Mouse (Mus musculus): ENCODE measurements at regions not wholly inside any gene's neighbourhood (a gene's known extent, or its start where the extent isn't known, plus 50 kb on each side); places are given as distances from the start of the nearest gene placed in this dataset.

- Histone ChIP-seq H3K9me3 (ENCODE audit: control insufficient read depth, low read length) (no peaks in the 10 kb centered on the region), H3K4me1 (ENCODE audit: control insufficient read depth, insufficient read depth, low read length) (no peaks in the 10 kb centered on the region), H3K9ac (ENCODE audit: low read length) (no peak overlapping the region), H3K27me3 (ENCODE audit: control insufficient read depth, insufficient read depth, low read length) (no peaks in the 10 kb centered on the region), H3K4me2 (no peak overlapping the region), H3K4me3 (ENCODE audit: low read depth, low read length) (no peak overlapping the region), H3K36me3 (ENCODE audit: control insufficient read depth, insufficient read depth, low read length) (no peaks in the 10 kb centered on the region), H3K27ac (ENCODE audit: low read depth, low read length) (no peak overlapping the region)
- 92% methylated on average over 17 of the region's 17 CpGs for WGBS
- DNase-seq (ENCODE audit: low spot score, missing footprints): no peak
- no peak for ATAC-seq (ENCODE audit: low FRiP score)
These were observed 53.8 kb upstream of the Coro2b start for GRCm38 (mm10) chr9:62590407-62591195.

GRCm38 (mm10) chr9:62591196-62591485 is 54.3 kb upstream of the Coro2b start:
- Histone ChIP-seq H3K9ac (ENCODE audit: low read length) (no peak overlapping the region), H3K4me1 (ENCODE audit: control insufficient read depth, insufficient read depth, low read length) (no peaks in the 10 kb centered on the region), H3K9me3 (ENCODE audit: control insufficient read depth, low read length) (no peaks in the 10 kb centered on the region), H3K36me3 (ENCODE audit: control insufficient read depth, insufficient read depth, low read length) (no peaks in the 10 kb centered on the region), H3K27me3 (ENCODE audit: control insufficient read depth, insufficient read depth, low read length) (no peaks in the 10 kb centered on the region), H3K4me2 (no peak overlapping the region), H3K4me3 (ENCODE audit: low read depth, low read length) (no peak overlapping the region), H3K27ac (ENCODE audit: low read depth, low read length) (no peak overlapping the region)
- WGBS: 80% methylated on average over 6 of the region's 6 CpGs
- ATAC-seq (ENCODE audit: low FRiP score): no peak
- no peak for DNase-seq (ENCODE audit: low spot score, missing footprints)

- H3K4me2 ChIP-seq: no peak overlapping the region
- no peaks in the 10 kb centered on the region for H3K4me1 ChIP-seq (ENCODE audit: control insufficient read depth, insufficient read depth, low read length)
- no peak for DNase-seq (ENCODE audit: low spot score, missing footprints)
- no peak overlapping the region for H3K4me3 ChIP-seq (ENCODE audit: low read depth, low read length)
- 79% methylated on average over 7 of the region's 7 CpGs for WGBS
- no peaks in the 10 kb centered on the region for H3K9me3 ChIP-seq (ENCODE audit: control insufficient read depth, low read length)
- ATAC-seq (ENCODE audit: low FRiP score): no peak
- no peak overlapping the region for H3K9ac ChIP-seq (ENCODE audit: low read length)
- no peaks in the 10 kb centered on the region for H3K36me3 ChIP-seq (ENCODE audit: control insufficient read depth, insufficient read depth, low read length)
- no peak overlapping the region for H3K27ac ChIP-seq (ENCODE audit: low read depth, low read length)
- H3K27me3 ChIP-seq (ENCODE audit: control insufficient read depth, insufficient read depth, low read length): no peaks in the 10 kb centered on the region
These were observed 61.2 kb upstream of the Coro2b start for GRCm38 (mm10) chr9:62598056-62598455.

- Histone ChIP-seq H3K27me3 (ENCODE audit: control insufficient read depth, insufficient read depth, low read length) (no peaks in the 10 kb centered on the region), H3K4me2 (no peak overlapping the region), H3K36me3 (ENCODE audit: control insufficient read depth, insufficient read depth, low read length) (no peaks in the 10 kb centered on the region), H3K4me1 (ENCODE audit: control insufficient read depth, insufficient read depth, low read length) (no peaks in the 10 kb centered on the region), H3K9me3 (ENCODE audit: control insufficient read depth, low read length) (no peaks in the 10 kb centered on the region), H3K4me3 (ENCODE audit: low read depth, low read length) (no peak overlapping the region), H3K9ac (ENCODE audit: low read length) (no peak overlapping the region), H3K27ac (ENCODE audit: low read depth, low read length) (no peak overlapping the region)
- ATAC-seq (ENCODE audit: low FRiP score) (no peak), DNase-seq (ENCODE audit: low spot score, missing footprints) (peak; percentile 45)
- 91% methylated on average over 5 of the region's 5 CpGs for WGBS
These were observed 62.1 kb upstream of the Coro2b start for GRCm38 (mm10) chr9:62598956-62599355.

- Histone ChIP-seq H3K4me1 (ENCODE audit: control insufficient read depth, insufficient read depth, low read length) (peaks cover 2% of the 10 kb centered on the region), H3K4me2 (no peak overlapping the region), H3K9ac (ENCODE audit: low read length) (no peak overlapping the region), H3K27ac (ENCODE audit: low read depth, low read length) (no peak overlapping the region), H3K4me3 (ENCODE audit: low read depth, low read length) (no peak overlapping the region), H3K36me3 (ENCODE audit: control insufficient read depth, insufficient read depth, low read length) (no peaks in the 10 kb centered on the region), H3K9me3 (ENCODE audit: control insufficient read depth, low read length) (no peaks in the 10 kb centered on the region), H3K27me3 (ENCODE audit: control insufficient read depth, insufficient read depth, low read length) (no peaks in the 10 kb centered on the region)
- DNase-seq (ENCODE audit: low spot score, missing footprints): peak; percentile 35
- ATAC-seq (ENCODE audit: low FRiP score): no peak
- 79% methylated on average over 2 of the region's 2 CpGs for WGBS
These were observed 67.1 kb upstream of the Itga11 start for GRCm38 (mm10) chr9:62610526-62610925.

GRCm38 (mm10) chr9:62611452-62611851 is 66.2 kb upstream of the Itga11 start:
- H3K27ac ChIP-seq (ENCODE audit: low read depth, low read length): no peak overlapping the region
- peaks cover 7% of the 10 kb centered on the region for H3K4me1 ChIP-seq (ENCODE audit: control insufficient read depth, insufficient read depth, low read length)
- no peaks in the 10 kb centered on the region for H3K9me3 ChIP-seq (ENCODE audit: control insufficient read depth, low read length)
- no peak overlapping the region for H3K4me3 ChIP-seq (ENCODE audit: low read depth, low read length)
- WGBS: 73% methylated on average over 2 of the region's 2 CpGs
- DNase-seq (ENCODE audit: low spot score, missing footprints): peak; percentile 60
- no peaks in the 10 kb centered on the region for H3K36me3 ChIP-seq (ENCODE audit: control insufficient read depth, insufficient read depth, low read length)
- H3K27me3 ChIP-seq (ENCODE audit: control insufficient read depth, insufficient read depth, low read length): no peaks in the 10 kb centered on the region
- no peak for ATAC-seq (ENCODE audit: low FRiP score)
- H3K9ac ChIP-seq (ENCODE audit: low read length): no peak overlapping the region
- no peak overlapping the region for H3K4me2 ChIP-seq

- Histone ChIP-seq H3K9me3 (ENCODE audit: control insufficient read depth, low read length) (no peaks in the 10 kb centered on the region), H3K9ac (ENCODE audit: low read length) (no peak overlapping the region), H3K4me2 (no peak overlapping the region), H3K36me3 (ENCODE audit: control insufficient read depth, insufficient read depth, low read length) (no peaks in the 10 kb centered on the region), H3K4me3 (ENCODE audit: low read depth, low read length) (no peak overlapping the region), H3K27me3 (ENCODE audit: control insufficient read depth, insufficient read depth, low read length) (no peaks in the 10 kb centered on the region), H3K4me1 (ENCODE audit: control insufficient read depth, insufficient read depth, low read length) (peaks cover 7% of the 10 kb centered on the region), H3K27ac (ENCODE audit: low read depth, low read length) (no peak overlapping the region)
- no peak for ATAC-seq (ENCODE audit: low FRiP score)
- 29% methylated on average over 2 of the region's 2 CpGs for WGBS
- peak; percentile 61 for DNase-seq (ENCODE audit: low spot score, missing footprints)
These were observed 64.6 kb upstream of the Itga11 start for GRCm38 (mm10) chr9:62613053-62613452.

- DNase-seq (ENCODE audit: low spot score, missing footprints) (no peak), ATAC-seq (ENCODE audit: low FRiP score) (no peak)
- no peak overlapping the region for H3K4me3 ChIP-seq (ENCODE audit: low read depth, low read length)
- H3K9ac ChIP-seq (ENCODE audit: low read length): no peak overlapping the region
- no peak overlapping the region for H3K4me2 ChIP-seq
- no peaks in the 10 kb centered on the region for H3K36me3 ChIP-seq (ENCODE audit: control insufficient read depth, insufficient read depth, low read length)
- 86% methylated on average over 8 of the region's 8 CpGs for WGBS
- no peaks in the 10 kb centered on the region for H3K27me3 ChIP-seq (ENCODE audit: control insufficient read depth, insufficient read depth, low read length)
- H3K27ac ChIP-seq (ENCODE audit: low read depth, low read length): no peak overlapping the region
- H3K9me3 ChIP-seq (ENCODE audit: control insufficient read depth, low read length): no peaks in the 10 kb centered on the region
- peaks cover 7% of the 10 kb centered on the region for H3K4me1 ChIP-seq (ENCODE audit: control insufficient read depth, insufficient read depth, low read length)
These were observed 63.8 kb upstream of the Itga11 start for GRCm38 (mm10) chr9:62613806-62614205.

GRCm38 (mm10) chr9:62614950-62615349 is 62.7 kb upstream of the Itga11 start:
- no peak overlapping the region for H3K4me2 ChIP-seq
- H3K4me1 ChIP-seq (ENCODE audit: control insufficient read depth, insufficient read depth, low read length): peaks cover 7% of the 10 kb centered on the region
- DNase-seq (ENCODE audit: low spot score, missing footprints) (no peak), ATAC-seq (ENCODE audit: low FRiP score) (no peak)
- H3K27me3 ChIP-seq (ENCODE audit: control insufficient read depth, insufficient read depth, low read length): no peaks in the 10 kb centered on the region
- 85% methylated on average over 4 of the region's 4 CpGs for WGBS
- H3K27ac ChIP-seq (ENCODE audit: low read depth, low read length): no peak overlapping the region
- no peak overlapping the region for H3K9ac ChIP-seq (ENCODE audit: low read length)
- no peaks in the 10 kb centered on the region for H3K9me3 ChIP-seq (ENCODE audit: control insufficient read depth, low read length)
- H3K36me3 ChIP-seq (ENCODE audit: control insufficient read depth, insufficient read depth, low read length): no peaks in the 10 kb centered on the region
- no peak overlapping the region for H3K4me3 ChIP-seq (ENCODE audit: low read depth, low read length)

Data from midbrain, embryonic 11.5 days (tissue).